Mouse (Mus musculus) c-Kit-positive CD71-positive TER-119-negative erythroid progenitor cells, embryonic 14.5 days (primary cell): ENCODE results near the gene Gm21738.
"Not testable (repeated sequence)": the region's sequence is repeated elsewhere in the genome, so short reads cannot be mapped to it uniquely, and the experiment has no call there.

Source experiments
- DNase-seq: peaks from one replicate; pipeline ENCODE4 v3.0.0-alpha.2; 2013; ENCODE audit warnings: low read depth

The Gm21738 gene

DNA sequence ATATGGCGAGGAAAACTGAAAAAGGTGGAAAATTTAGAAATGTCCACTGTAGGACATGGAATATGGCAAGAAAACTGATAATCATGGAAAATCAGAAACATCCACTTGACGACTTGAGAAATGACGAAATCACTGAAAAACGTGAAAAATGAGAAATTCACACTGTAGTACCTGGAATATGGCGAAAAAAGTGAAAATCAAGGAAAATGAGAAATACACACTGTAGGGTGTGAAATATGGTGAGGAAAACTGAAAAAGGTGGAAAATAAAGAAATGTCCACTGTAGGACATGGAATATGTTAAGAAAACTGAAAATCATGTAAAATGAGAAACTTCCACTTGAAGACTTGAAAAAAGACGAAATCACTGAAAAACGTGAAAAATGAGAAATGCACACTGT is at the start of gene Gm21738:
TSS of gene Gm21738 (minus strand) at position 101 of the 400 bp plus-strand sequence.
- DNase-seq: not testable (repeated sequence)

DNA sequence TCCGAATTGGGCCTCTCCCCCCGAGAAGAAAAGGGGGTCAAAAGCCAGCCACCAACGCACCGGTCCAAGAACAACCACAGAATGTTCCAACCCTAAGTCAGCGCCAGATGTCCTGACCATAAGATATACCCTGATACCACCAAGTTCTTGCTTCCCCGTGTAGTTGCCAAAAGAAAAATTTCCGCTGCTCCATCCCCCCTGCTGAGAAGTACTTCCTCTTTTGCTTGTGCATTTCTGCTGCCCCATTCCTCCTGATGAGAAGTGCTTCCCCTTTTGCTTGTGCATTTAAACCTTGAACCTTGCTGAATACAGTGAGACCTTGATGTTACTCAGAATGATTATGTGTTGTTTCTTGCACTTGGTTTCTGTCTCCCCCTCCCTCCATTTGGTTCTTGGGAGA is 35.0 kb downstream of the Gm21738 start:
- DNase-seq: not testable (repeated sequence)
